Mouse (Mus musculus): Measurements from ENCODE around the gene Camsap1. TPM values are rescaled to one million over a fixed set of nuclear protein-coding genes. Genes with fewer than 3 reads are reported as not detected.

Camsap1 gene
- total and polyA plus RNA-seq, 3 experiments, result 24.2 to 30.2 (median 25.8) TPM

GRCm38 (mm10) chr2:26002001-26002400 is 18.9 kb upstream of the Camsap1 start:
- H3K36me3 ChIP-seq (ENCODE audit: control insufficient read depth in 1 of 2, insufficient read depth in 2 of 2, low read length in 2 of 2), result peaks cover 0 to 7% of the 10 kb centered on the region in 2 experiments; a peak in 2 of 4 replicates
- no peak for DNase-seq (ENCODE audit: low read depth, low spot score)
- no peaks in the 10 kb centered on the region for H3K4me1 ChIP-seq (ENCODE audit: control insufficient read depth in 1 of 2, insufficient read depth in 2 of 2, low read length in 2 of 2)
- no peak overlapping the region for H3K27ac ChIP-seq (ENCODE audit: control insufficient read depth, low read depth, low read length)
- no peaks in the 10 kb centered on the region for H3K27me3 ChIP-seq (ENCODE audit: control insufficient read depth in 1 of 2, insufficient read depth in 2 of 2, low read length in 2 of 2)
- H3K79me2 ChIP-seq (ENCODE audit: control insufficient read depth, insufficient read depth, low read length, poor library complexity), result no peaks in the 10 kb centered on the region
- no peak overlapping the region for H3K9ac ChIP-seq (ENCODE audit: control insufficient read depth, low read depth, low read length, poor library complexity, severe bottlenecking)
- TF ChIP-seq HCFC1 (IDR thresholded peaks at IDR 0.05; ENCODE audit: low read depth, low read length) (no peak), CTCF (IDR thresholded peaks at IDR 0.05 in 2 of 3, conservative IDR thresholded peaks at IDR 0.05 in 1 of 3; ENCODE audit: control insufficient read depth in 1 of 3, insufficient read depth in 1 of 3, low read depth in 2 of 3, low read length in 3 of 3, poor library complexity in 1 of 3, severe bottlenecking in 1 of 3) (no peak), USF2 (IDR thresholded peaks at IDR 0.05; ENCODE audit: borderline replicate concordance in 1 of 2, insufficient read depth in 1 of 2, low read depth in 1 of 2, low read length in 2 of 2) (no peak), GABPA (IDR thresholded peaks at IDR 0.05; ENCODE audit: low read depth, low read length) (no peak), USF1 (IDR thresholded peaks at IDR 0.05; ENCODE audit: low read depth, low read length) (no peak), ELF1 (IDR thresholded peaks at IDR 0.05; ENCODE audit: low read depth, low read length) (no peak), ZKSCAN1 (IDR thresholded peaks at IDR 0.05; ENCODE audit: low read depth, low read length) (no peak), SIN3A (IDR thresholded peaks at IDR 0.05; ENCODE audit: low read length) (no peak), ZNF384 (IDR thresholded peaks at IDR 0.05; ENCODE audit: low read depth, low read length) (no peak), POLR2A (IDR thresholded peaks at IDR 0.05; ENCODE audit: control insufficient read depth in 1 of 2, insufficient read depth in 1 of 2, low read depth in 1 of 2, low read length in 2 of 2, poor library complexity in 1 of 2) (no peak), TCF12 (IDR thresholded peaks at IDR 0.05; ENCODE audit: low read depth, low read length) (no peak), GATA1 (IDR thresholded peaks at IDR 0.05; ENCODE audit: low read depth, low read length) (no peak), ZMIZ1 (IDR thresholded peaks at IDR 0.05; ENCODE audit: low read depth, low read length) (no peak), MYC (IDR thresholded peaks at IDR 0.05; ENCODE audit: low read depth, low read length) (no peak), MYB (IDR thresholded peaks at IDR 0.05; ENCODE audit: low read depth, low read length) (no peak), TBP (IDR thresholded peaks at IDR 0.05; ENCODE audit: low read depth, low read length) (no peak), TAL1 (IDR thresholded peaks at IDR 0.05; ENCODE audit: low read length) (no peak), JUND (IDR thresholded peaks at IDR 0.05; ENCODE audit: low read depth, low read length) (no peak), MAX (IDR thresholded peaks at IDR 0.05; ENCODE audit: low read length) (no peak)
- H3K4me3 ChIP-seq (ENCODE audit: control insufficient read depth in 1 of 2, insufficient read depth in 1 of 2, low read depth in 2 of 2, low read length in 2 of 2), result no peak overlapping the region
- H3K9me3 ChIP-seq (replicated peaks; ENCODE audit: insufficient read depth, low read length), result no peaks in the 10 kb centered on the region

- no peak overlapping the region for H3K27ac ChIP-seq (ENCODE audit: control insufficient read depth, low read depth, low read length)
- peaks cover 0 to 5% of the 10 kb centered on the region in 2 experiments; a peak in 2 of 4 replicates for H3K36me3 ChIP-seq (ENCODE audit: control insufficient read depth in 1 of 2, insufficient read depth in 2 of 2, low read length in 2 of 2)
- no peaks in the 10 kb centered on the region for H3K4me1 ChIP-seq (ENCODE audit: control insufficient read depth in 1 of 2, insufficient read depth in 2 of 2, low read length in 2 of 2)
- H3K79me2 ChIP-seq (ENCODE audit: control insufficient read depth, insufficient read depth, low read length, poor library complexity), result no peaks in the 10 kb centered on the region
- no peak for DNase-seq (ENCODE audit: low read depth, low spot score)
- H3K9me3 ChIP-seq (replicated peaks; ENCODE audit: insufficient read depth, low read length), result no peaks in the 10 kb centered on the region
- no peak overlapping the region for H3K4me3 ChIP-seq (ENCODE audit: control insufficient read depth in 1 of 2, insufficient read depth in 1 of 2, low read depth in 2 of 2, low read length in 2 of 2)
- H3K27me3 ChIP-seq (ENCODE audit: control insufficient read depth in 1 of 2, insufficient read depth in 2 of 2, low read length in 2 of 2), result no peaks in the 10 kb centered on the region
- H3K9ac ChIP-seq (ENCODE audit: control insufficient read depth, low read depth, low read length, poor library complexity, severe bottlenecking), result no peak overlapping the region
- TF ChIP-seq RAD21 (IDR thresholded peaks at IDR 0.05; ENCODE audit: low read depth, low read length) (no peak), USF1 (IDR thresholded peaks at IDR 0.05; ENCODE audit: low read depth, low read length) (no peak), USF2 (IDR thresholded peaks at IDR 0.05; ENCODE audit: borderline replicate concordance in 1 of 2, insufficient read depth in 1 of 2, low read depth in 1 of 2, low read length in 2 of 2) (no peak), HCFC1 (IDR thresholded peaks at IDR 0.05; ENCODE audit: low read depth, low read length) (no peak), NRF1 (IDR thresholded peaks at IDR 0.05; ENCODE audit: insufficient read depth, low read depth, low read length, poor library complexity, severe bottlenecking) (no peak), SMC3 (IDR thresholded peaks at IDR 0.05; ENCODE audit: low read depth, low read length) (no peak), ZC3H11A (IDR thresholded peaks at IDR 0.05; ENCODE audit: low read depth, low read length) (no peak), TCF12 (IDR thresholded peaks at IDR 0.05; ENCODE audit: low read depth, low read length) (no peak), GABPA (IDR thresholded peaks at IDR 0.05; ENCODE audit: low read depth, low read length) (no peak), E2F4 (IDR thresholded peaks at IDR 0.05; ENCODE audit: borderline replicate concordance, low read depth, low read length) (no peak), MEF2A (IDR thresholded peaks at IDR 0.05; ENCODE audit: extremely low read depth, insufficient replicate concordance, low read depth, low read length, poor library complexity, severe bottlenecking) (no peak), MAFK (IDR thresholded peaks at IDR 0.05; ENCODE audit: borderline replicate concordance, low read depth, low read length) (no peak), ZKSCAN1 (IDR thresholded peaks at IDR 0.05; ENCODE audit: low read depth, low read length) (no peak), ZNF384 (IDR thresholded peaks at IDR 0.05; ENCODE audit: low read depth, low read length) (no peak), GATA1 (IDR thresholded peaks at IDR 0.05; ENCODE audit: low read depth, low read length) (no peak), KAT2A (conservative IDR thresholded peaks at IDR 0.05; ENCODE audit: low read depth, low read length) (no peak), CHD2 (IDR thresholded peaks at IDR 0.05; ENCODE audit: low read length) (no peak)
These were observed 18.1 kb upstream of the Camsap1 start for GRCm38 (mm10) chr2:26001136-26001535.
